Mouse (Mus musculus): ENCODE measurements around the gene Vapa.
A peak's percentile ranks its signal among the peaks of the same experiment; 100 is the strongest.

Vapa gene

DNA sequence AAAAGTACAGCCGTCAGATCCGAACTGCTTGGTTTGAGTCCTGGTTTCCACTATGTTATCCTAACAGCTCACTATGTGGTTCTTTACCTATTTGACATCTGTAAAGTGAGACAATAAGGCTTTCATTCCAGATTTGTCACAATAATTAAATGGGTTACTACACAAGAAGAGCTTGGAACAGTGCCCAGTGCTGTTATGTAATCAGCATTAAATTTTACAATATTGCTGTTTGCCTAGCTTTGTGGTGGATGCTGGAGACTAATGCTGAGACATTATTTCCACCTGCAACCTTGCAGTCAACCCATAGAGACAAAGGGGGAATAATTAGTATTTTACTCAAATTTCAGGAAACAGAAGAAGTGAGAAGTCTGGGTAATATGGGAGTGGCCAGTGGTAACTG, 5.1 kb upstream of the Vapa start:
- DNase-seq, result no peak

GRCm38 (mm10) chr17:65615678-65616077, 2.3 kb upstream of the Vapa start:
- no peak for DNase-seq

DNA sequence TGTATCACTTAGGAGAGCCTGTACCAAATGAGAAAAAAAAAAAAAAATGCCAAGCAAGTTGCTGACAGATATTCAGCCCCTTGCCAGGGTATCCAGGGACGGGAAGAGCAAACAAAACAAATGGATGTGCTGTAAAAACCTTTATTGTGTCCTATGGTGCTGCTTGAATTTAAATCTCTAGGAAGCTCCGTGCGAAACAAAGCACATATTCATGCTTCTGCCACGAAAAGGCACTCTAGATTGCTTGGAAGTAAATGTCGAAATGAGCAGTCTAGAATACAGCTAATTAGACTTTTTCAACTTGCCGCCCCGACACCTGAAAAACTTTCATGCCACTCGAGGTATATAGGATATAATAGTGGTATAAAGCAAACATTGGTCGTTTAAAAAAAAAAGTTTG, 1.1 kb upstream of the Vapa start:
- no peak for DNase-seq

DNA sequence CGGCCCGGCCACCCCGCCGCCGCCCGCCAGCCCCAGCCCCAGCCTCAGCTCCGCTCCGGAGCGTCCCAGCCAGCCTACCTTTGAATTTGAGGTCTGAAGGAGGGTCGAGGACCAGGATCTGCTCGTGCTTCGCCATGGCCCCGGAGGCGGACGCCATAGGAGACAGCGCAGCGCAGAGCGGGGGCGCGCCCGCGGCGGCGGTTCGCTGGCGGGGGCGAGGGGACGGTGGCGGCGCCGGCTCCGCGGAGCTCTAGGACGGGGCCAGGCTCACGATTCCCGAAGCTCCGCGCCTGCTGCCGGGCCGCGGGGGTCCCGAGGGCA, 253 bp downstream of the Vapa start:
- DNase-seq, result no peak

- peak; percentile 54 for DNase-seq
Observed at GRCm38 (mm10) chr17:65612391-65613141, 789 bp downstream of the Vapa start.

DNA sequence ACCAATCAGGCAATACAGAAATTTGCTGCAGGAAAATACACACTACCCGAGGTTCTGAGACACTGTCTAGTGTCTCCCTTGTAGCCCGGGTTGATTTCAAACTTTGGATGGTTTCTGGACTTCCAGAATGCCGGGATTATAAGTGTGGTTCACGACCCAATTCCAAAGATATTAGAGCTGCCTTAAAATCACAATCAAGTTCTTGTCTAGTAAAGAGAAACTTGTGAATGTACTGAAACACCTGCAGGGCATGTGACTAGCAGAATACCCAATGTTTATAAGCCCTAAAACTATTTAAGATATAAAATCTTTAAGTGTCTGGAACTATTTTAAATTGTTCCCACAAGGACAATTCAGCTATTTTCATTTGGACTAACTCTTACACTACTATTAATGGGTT, 1.6 kb downstream of the Vapa start:
- no peak for DNase-seq

- DNase-seq, result no peak
Observed at GRCm38 (mm10) chr17:65608743-65609142, 4.6 kb downstream of the Vapa start.

DNA sequence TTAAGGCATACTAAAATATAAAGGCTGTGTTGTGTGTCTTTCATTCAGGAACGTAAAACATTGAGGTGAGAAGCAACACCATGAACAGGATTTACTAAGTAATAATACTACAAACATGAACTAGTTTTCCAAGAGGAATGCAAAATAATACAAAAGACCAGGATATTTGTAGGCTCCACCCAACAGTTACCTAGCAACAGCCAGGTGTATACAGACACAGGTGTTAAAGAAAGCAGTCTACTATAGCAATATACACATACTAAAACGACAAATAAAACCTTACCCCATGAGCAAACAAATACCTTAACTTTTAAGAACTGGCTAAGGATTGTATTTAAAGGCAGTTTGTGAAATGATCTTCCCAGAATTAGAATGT, 5.1 kb downstream of the Vapa start:
- DNase-seq, result no peak

DNA sequence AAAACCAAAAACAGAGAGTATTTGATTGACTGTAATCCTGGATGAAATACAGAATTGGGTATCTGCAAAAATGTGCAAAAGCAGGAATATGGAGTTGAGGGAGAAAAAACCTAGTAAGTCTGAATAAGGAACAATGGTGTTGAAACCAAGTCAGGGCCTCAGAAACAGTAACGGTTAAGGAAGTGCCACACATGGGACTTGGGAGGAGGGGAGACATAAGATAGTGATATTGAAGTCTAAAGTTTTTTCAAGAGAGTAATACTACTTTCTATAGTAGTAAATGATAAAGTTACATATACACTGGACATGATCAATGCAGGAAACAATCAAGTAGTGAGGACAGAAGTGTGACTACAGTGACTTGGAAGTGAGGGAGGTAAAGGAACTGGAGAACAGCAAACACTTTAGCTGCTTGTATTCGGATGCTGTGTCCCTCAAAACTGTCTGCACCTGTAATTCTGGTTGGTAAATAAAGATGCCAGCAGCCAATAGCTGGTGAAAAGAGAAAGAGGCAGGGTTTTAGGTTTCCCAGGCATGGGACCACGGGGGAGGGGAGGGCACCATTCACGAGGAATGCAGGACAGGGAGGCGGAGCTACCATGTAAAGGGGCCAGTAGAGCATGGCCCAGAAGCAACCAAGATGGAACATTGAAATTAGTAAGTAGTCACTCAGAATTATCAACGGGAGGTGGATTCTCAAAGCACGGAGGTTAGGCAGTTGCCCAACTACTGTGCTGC, 5.6 kb downstream of the Vapa start:
- DNase-seq, result no peak

DNA sequence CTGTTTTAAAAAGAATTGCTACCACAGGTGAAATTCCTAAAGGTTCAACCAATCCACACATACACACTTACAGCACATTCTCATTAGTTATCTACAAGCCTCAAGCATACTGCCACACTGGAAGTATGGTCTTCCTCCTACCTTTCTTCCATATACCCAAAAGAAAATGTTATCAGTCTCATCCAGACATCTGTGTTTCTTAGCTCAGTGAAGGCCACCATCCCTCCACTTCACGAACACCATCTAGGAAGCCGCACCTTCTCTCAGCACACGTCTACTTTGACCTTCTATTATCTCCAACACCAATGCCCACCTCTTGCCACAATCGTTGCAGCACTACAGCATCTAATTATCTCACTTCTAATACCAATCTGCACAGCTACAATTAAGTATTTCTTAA, 7.3 kb downstream of the Vapa start:
- no peak for DNase-seq

- DNase-seq, result no peak
Observed at GRCm38 (mm10) chr17:65604892-65605291, 8.5 kb downstream of the Vapa start.

- no peak for DNase-seq
Observed at GRCm38 (mm10) chr17:65604315-65604714, 9.0 kb downstream of the Vapa start.

DNA sequence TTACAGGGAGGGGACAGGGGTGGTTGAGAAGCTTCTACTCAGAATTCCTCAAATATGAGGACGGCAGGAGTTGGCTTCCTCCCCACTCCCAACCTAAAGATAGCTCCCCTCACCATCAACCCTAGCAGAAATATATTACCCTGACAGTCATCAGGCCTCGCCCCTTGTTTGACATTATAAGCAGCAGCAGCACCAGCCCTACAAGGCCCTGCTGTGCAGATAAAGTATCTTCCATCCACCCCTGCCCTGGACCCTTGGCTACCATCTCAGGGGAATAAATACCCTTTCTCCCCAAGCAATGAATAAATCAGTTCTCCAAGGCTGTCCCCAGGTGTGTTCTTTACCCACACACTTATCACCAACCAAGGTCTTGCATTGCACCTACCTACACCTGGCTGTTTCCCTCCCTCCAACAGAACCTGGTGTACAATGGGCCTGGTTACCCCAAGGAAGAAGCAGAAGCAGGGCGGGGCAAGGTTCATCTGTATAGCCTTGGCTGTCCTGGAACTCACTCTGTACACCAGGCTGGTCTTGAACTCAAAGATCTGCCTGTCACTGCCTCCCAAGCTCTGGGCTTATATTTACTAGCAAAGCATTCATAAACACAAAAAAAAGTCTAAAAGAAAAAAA, 15.4 kb downstream of the Vapa start:
- no peak for DNase-seq

GRCm38 (mm10) chr17:65594687-65595086, 18.7 kb downstream of the Vapa start:
- DNase-seq, result no peak

DNA sequence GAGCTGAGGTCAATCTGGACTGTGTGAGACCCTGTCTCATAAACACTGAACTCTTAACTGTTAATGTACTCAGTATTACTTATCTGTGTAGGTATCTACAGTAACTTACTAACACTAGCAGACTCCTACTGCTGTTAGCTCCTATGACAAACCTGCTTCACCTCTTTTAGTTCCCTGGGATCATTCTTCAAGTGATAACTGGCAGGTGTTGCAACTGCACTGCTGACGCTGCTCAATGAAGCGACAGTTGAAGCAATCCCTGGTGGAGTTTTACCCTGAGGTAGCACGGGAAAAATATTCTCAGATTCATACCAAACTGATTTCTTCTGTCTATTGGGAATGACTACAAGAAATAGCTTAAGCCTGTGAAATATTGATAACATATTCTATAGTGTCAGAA, 26.5 kb downstream of the Vapa start:
- DNase-seq, result no peak

GRCm38 (mm10) chr17:65581440-65581839, 31.9 kb downstream of the Vapa start:
- no peak for DNase-seq

- DNase-seq, result no peak
Observed at GRCm38 (mm10) chr17:65579766-65580165, 33.6 kb downstream of the Vapa start.

- no peak for DNase-seq
Observed at GRCm38 (mm10) chr17:65575339-65575738, 38.0 kb downstream of the Vapa start.

DNA sequence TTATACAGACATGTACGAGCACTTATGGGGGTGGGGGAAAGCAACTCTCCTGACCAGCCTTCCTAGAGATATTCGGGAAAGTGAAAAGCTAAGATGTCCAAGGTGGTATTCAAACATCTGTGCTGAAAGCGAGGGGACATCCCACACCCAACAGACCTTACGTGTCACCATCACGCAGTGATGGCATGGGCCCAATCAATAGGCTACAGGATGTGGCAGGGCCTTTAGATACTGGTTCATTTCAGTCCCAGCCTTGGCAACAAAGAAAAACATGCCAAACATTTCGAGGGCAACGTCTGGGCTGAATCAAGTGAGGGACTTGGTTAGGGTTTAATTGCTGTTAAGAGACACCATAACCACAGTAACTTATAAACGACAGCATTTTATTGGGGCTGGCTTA, 38.5 kb downstream of the Vapa start:
- DNase-seq, result no peak

DNA sequence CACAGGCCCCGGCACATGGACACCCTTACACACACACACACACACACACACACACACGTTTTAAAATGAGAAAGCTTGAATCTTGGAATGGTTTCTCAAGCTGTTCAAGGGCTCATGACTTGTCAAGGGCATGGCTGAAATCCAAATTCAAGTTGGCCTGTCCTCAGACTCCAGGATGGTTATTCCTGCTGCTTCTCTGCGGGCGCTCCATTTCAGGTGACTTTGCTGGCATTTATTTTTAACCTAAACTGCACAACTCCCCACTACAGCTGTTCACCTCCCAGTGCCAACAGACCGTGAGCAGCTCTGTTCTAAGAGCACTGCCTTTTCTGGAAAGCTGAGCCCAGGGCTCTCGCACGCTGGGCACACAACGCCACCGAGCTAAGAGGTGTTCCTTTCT, 41.5 kb downstream of the Vapa start:
- peak; percentile 27 for DNase-seq

- DNase-seq, result no peak
Observed at GRCm38 (mm10) chr17:65571466-65571865, 41.9 kb downstream of the Vapa start.

- DNase-seq, result no peak
Observed at GRCm38 (mm10) chr17:65564189-65564588, 49.2 kb downstream of the Vapa start.

DNA sequence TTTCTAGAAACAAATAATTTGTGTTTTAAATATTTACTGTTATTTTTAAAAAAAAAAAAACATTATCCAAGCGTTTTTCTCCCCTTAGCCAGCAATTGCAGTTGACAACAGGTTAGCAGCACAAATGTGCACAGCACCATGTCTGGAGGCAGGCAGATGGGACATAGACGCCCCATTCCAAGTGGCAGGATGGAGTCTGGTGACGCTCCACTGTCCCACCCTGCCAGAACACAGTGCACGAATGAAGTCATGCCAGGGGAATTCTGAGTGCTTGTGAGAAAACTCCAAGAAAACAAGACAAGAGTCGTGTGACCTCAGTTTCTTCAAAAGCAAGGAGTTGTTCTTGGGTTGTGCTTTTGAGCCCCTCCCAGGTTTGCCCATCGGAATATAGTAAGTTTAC, 50.0 kb downstream of the Vapa start:
- no peak for DNase-seq

GRCm38 (mm10) chr17:65562761-65563160, 50.6 kb downstream of the Vapa start:
- DNase-seq, result peak; percentile 63
